Mouse (Mus musculus): ENCODE results near the gene Tars2.
"Not testable (repeated sequence)": the region's sequence is repeated elsewhere in the genome, so short reads cannot be mapped to it uniquely, and the experiment has no call there.

Tars2 gene

GRCm38 (mm10) chr3:95760106-95760505 is at the start of gene Tars2:
Gene Tars2 (minus strand): TSS chr3:95760206.
- no peak for DNase-seq (ENCODE audit: low spot score)

GRCm38 (mm10) chr3:95808384-95808783 is 48.4 kb upstream of the Tars2 start:
- DNase-seq (ENCODE audit: low spot score): no peak

- not testable (repeated sequence) for DNase-seq (ENCODE audit: low spot score)
Observed at GRCm38 (mm10) chr3:95807630-95808029, 47.6 kb upstream of the Tars2 start.

- no peak for DNase-seq (ENCODE audit: low spot score)
Observed at GRCm38 (mm10) chr3:95806677-95807076, 46.7 kb upstream of the Tars2 start.

GRCm38 (mm10) chr3:95803851-95804250 is 43.8 kb upstream of the Tars2 start:
- no peak for DNase-seq (ENCODE audit: low spot score)

- DNase-seq (ENCODE audit: low spot score): no peak
Observed at GRCm38 (mm10) chr3:95798756-95799155, 38.8 kb upstream of the Tars2 start.

GRCm38 (mm10) chr3:95794299-95794698 is 34.3 kb upstream of the Tars2 start:
- no peak for DNase-seq (ENCODE audit: low spot score)

GRCm38 (mm10) chr3:95793662-95794061 is 33.7 kb upstream of the Tars2 start:
- DNase-seq (ENCODE audit: low spot score): no peak

- no peak for DNase-seq (ENCODE audit: low spot score)
Observed at GRCm38 (mm10) chr3:95785501-95785900, 25.5 kb upstream of the Tars2 start.

- DNase-seq (ENCODE audit: low spot score): no peak
Observed at GRCm38 (mm10) chr3:95771985-95772384, 12.0 kb upstream of the Tars2 start.

- DNase-seq (ENCODE audit: low spot score): no peak
Observed at GRCm38 (mm10) chr3:95765534-95765933, 5.5 kb upstream of the Tars2 start.

GRCm38 (mm10) chr3:95763811-95764210 is 3.8 kb upstream of the Tars2 start:
- no peak for DNase-seq (ENCODE audit: low spot score)

- no peak for DNase-seq (ENCODE audit: low spot score)
Observed at GRCm38 (mm10) chr3:95762961-95763360, 3.0 kb upstream of the Tars2 start.

GRCm38 (mm10) chr3:95761771-95762170 is 1.8 kb upstream of the Tars2 start:
- no peak for DNase-seq (ENCODE audit: low spot score)

- DNase-seq (ENCODE audit: low spot score): no peak
Observed at GRCm38 (mm10) chr3:95760656-95761055, 650 bp upstream of the Tars2 start.

GRCm38 (mm10) chr3:95758467-95759218 is 1.4 kb downstream of the Tars2 start:
- no peak for DNase-seq (ENCODE audit: low spot score)

GRCm38 (mm10) chr3:95756808-95757207 is 3.2 kb downstream of the Tars2 start:
- no peak for DNase-seq (ENCODE audit: low spot score)

GRCm38 (mm10) chr3:95754345-95755206 is 5.4 kb downstream of the Tars2 start:
- DNase-seq (ENCODE audit: low spot score): peak; percentile 77

GRCm38 (mm10) chr3:95752935-95753334 is 7.1 kb downstream of the Tars2 start:
- DNase-seq (ENCODE audit: low spot score): no peak

- DNase-seq (ENCODE audit: low spot score): no peak
Observed at GRCm38 (mm10) chr3:95740406-95740805, 19.6 kb downstream of the Tars2 start.

- no peak for DNase-seq (ENCODE audit: low spot score)
Observed at GRCm38 (mm10) chr3:95739353-95740104, 20.5 kb downstream of the Tars2 start, which contains the start of gene Ecm1. Gene Ecm1 (minus strand): TSS chr3:95739569.

GRCm38 (mm10) chr3:95735071-95735670 is 24.8 kb downstream of the Tars2 start:
- DNase-seq (ENCODE audit: low spot score): no peak

All from spleen, adult 12 weeks (tissue).